Mouse (Mus musculus) kidney, adult 2 months (tissue): ENCODE data around the gene Bpnt1. TPM values are rescaled to one million over a fixed set of nuclear protein-coding genes. Genes with fewer than 3 reads are reported as not detected.
A peak's percentile ranks its signal among the peaks of the same experiment; 100 is the strongest.

ENCODE experiments used
- DNase-seq: peaks from one replicate; pipeline ENCODE4 v3.0.0; 2021
- H3K27ac ChIP-seq: fragments of 200-500 bp; 2 replicates; pipeline ENCODE4 v1.5.1; 2012; ENCODE audit warnings: low read depth, low read length, control low read depth, inconsistent platforms; ENCODE audit not compliant: insufficient read depth
- H3K27me3 ChIP-seq: fragments of 200-500 bp; replicated peaks from 2 replicates; pipeline ENCODE4 v1.6.1; 2012; ENCODE audit warnings: mild to moderate bottlenecking, moderate library complexity, low read length, inconsistent platforms; ENCODE audit not compliant: control insufficient read depth, insufficient read depth
- H3K36me3 ChIP-seq: fragments of 200-500 bp; 2 replicates; pipeline ENCODE4 v1.6.1; 2012; ENCODE audit warnings: mild to moderate bottlenecking, moderate library complexity, low read length, inconsistent platforms; ENCODE audit not compliant: control insufficient read depth, insufficient read depth
- H3K4me1 ChIP-seq: fragments of 200-500 bp; 2 replicates; pipeline ENCODE4 v1.6.1; 2011; ENCODE audit warnings: low read length; ENCODE audit not compliant: control insufficient read depth, insufficient read depth
- H3K4me3 ChIP-seq: fragments of 200-500 bp; 2 replicates; pipeline ENCODE4 v1.5.1; 2011; ENCODE audit warnings: mild to moderate bottlenecking, low read depth, low read length, control low read depth; ENCODE audit not compliant: insufficient read depth
- CTCF ChIP-seq: fragments of 200-500 bp; conservative IDR thresholded peaks from 2 replicates; pipeline ENCODE4 v1.5.1; 2011; ENCODE audit warnings: low read depth, mild to moderate bottlenecking, control low read depth, low read length, moderate library complexity, mixed read lengths; ENCODE audit not compliant: insufficient read depth, insufficient read length
- POLR2A ChIP-seq: fragments of 200-500 bp; IDR thresholded peaks from one replicate; pipeline ENCODE4 v1.6.1; 2011; ENCODE audit warnings: low read depth, low read length, control low read depth
- WGBS: fragments of 180-500 bp; shearing (Covaris S2); methylation state at CpG from one replicate; pipeline ENCODE4 v1.1.7; 2018; 5-methylcytosine and 5-hydroxymethylcytosine counted together
- polyA plus RNA-seq: library from polyadenylated mRNA; depleted of rRNA; stranded (reverse); fragments of >200 nt; gene quantifications from 2 replicates; pipeline ENCODE4 v1.2.3, GENCODE M21; 2012; rRNA removed

The Bpnt1 gene
- polyA plus RNA-seq, 1 experiment: 464 TPM

DNA sequence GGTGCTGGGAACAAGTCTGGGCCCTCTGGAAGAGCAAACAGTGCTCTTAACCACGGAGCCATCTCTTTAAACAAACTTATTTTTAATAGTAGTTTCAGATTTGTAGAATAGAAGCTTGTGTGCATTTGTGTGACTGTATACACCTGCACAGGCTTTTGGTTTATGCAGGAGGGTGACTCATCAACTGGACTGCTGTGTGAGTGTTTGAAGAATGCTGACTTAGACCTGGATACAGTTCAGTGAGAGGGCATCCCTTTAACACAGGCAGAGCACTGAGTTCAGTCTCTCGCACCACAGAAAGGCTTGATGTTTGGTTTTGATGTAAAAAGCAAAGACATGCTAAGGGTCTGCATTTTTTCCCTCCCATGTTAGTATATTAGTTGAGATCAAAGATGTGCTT is 45.5 kb downstream of the Bpnt1 start:
- 75% methylated on average over 2 of the region's 2 CpGs for WGBS
- DNase-seq: peak; percentile 54
- H3K4me1 ChIP-seq: no peaks in the 10 kb centered on the region
- H3K27ac ChIP-seq: no peak overlapping the region
- H3K27me3 ChIP-seq: no peaks in the 10 kb centered on the region
- TF ChIP-seq POLR2A (no peak), CTCF (no peak)
- peaks cover 19% of the 10 kb centered on the region for H3K36me3 ChIP-seq
- no peak overlapping the region for H3K4me3 ChIP-seq

DNA sequence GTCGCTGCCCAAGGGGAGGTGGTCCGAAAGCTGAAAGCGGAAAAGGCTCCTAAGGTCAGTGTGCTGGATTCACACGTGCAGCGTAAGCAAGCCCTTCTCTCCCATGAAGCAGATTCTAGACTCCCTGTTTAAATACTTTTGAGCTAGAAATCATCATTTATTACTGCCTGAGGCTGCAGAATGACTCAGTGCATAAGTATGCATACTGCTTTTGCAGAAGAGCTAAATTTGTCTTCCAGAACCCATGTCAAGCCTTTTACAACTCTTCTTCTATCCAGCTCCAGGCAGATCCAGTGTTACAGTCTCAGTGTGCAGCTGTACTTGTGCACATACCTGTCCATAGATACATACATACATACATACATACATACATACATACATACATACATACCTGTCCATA is 69.7 kb downstream of the Bpnt1 start:
- Histone ChIP-seq H3K27me3 (no peaks in the 10 kb centered on the region), H3K27ac (no peak overlapping the region), H3K4me1 (no peaks in the 10 kb centered on the region), H3K4me3 (no peak overlapping the region), H3K36me3 (peaks cover 9% of the 10 kb centered on the region)
- TF ChIP-seq CTCF (no peak), POLR2A (no peak)
- no peak for DNase-seq
- 81% methylated on average over 5 of the region's 5 CpGs for WGBS

DNA sequence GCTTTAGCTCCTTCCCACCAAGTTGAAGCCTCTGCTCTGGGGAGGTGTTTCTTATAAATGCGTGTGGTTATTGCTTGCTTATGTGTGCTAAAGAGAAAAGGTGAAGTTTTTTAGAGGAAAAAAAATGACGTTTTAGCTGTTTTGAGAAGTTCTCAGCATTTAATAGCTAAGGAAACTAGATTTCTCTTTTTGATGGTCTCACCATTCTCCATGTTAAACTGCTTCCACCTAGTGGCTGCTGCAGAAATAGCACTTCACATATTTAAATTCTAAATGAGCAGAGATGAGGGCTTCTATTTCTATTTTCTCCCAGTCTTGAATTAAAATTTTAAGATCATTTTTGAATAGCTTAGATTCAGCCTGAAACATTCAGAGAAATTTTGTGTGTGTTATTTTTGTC is 72.1 kb downstream of the Bpnt1 start:
- Histone ChIP-seq H3K27ac (no peak overlapping the region), H3K4me1 (no peaks in the 10 kb centered on the region), H3K27me3 (no peaks in the 10 kb centered on the region), H3K36me3 (peaks cover 6% of the 10 kb centered on the region), H3K4me3 (no peak overlapping the region)
- peak; percentile 33 for DNase-seq
- WGBS: 29% methylated on average over 2 of the region's 2 CpGs
- TF ChIP-seq POLR2A: no peak
- TF ChIP-seq CTCF: 0 out of 2 replicates have a peak, but pooled peaks have one; percentile 17

DNA sequence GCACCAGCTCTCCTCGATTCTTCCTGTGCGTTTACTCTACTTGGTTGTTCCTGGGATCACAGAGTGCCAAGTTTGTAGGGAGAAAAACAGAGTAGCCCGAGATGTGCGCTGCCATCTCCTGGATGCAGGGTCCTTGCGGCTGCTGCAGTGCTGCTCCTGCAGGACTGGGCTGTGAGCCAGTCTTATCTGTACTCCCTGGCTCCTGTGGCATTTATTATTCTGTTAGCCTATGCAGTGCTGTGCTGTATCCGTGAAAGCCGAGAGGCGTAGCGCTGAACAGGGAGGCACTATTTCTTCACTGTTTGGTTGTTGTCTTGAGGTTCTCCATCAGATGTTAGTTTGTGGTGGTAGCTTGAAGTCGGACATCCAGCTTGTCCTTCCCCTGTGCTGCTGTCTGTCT is 74.0 kb downstream of the Bpnt1 start:
- TF ChIP-seq POLR2A: no peak
- TF ChIP-seq CTCF: no peak

More for the DNA sequence above, 74.0 kb downstream of the Bpnt1 start:
- H3K27ac ChIP-seq: no peak overlapping the region
- no peaks in the 10 kb centered on the region for H3K27me3 ChIP-seq
- H3K4me3 ChIP-seq: no peak overlapping the region
- H3K4me1 ChIP-seq: no peaks in the 10 kb centered on the region
- no peak for DNase-seq
- peaks cover 7% of the 10 kb centered on the region for H3K36me3 ChIP-seq
- 85% methylated on average over 10 of the region's 10 CpGs for WGBS

Other genes with a start within 250 kb of the Bpnt1 start
- gene Rab3gap2, start 128.0 kb upstream of the Bpnt1 start, polyA plus RNA-seq: 14.5 and 15.3 TPM in 2 replicates
- 37.7 and 40.9 TPM in 2 replicates for gene Iars2, start 2.8 kb upstream of the Bpnt1 start, polyA plus RNA-seq
- gene Eprs, start 30.9 kb downstream of the Bpnt1 start, polyA plus RNA-seq: 9.7 and 13.0 TPM in 2 replicates
- 0.01 TPM in 1 of 2 replicates, not detected in the other for gene Slc30a10, start 122.7 kb downstream of the Bpnt1 start, polyA plus RNA-seq